Mouse (Mus musculus) hindbrain, embryonic 16.5 days (tissue): Measurements from ENCODE around the gene Ripk4. TPM values are rescaled to one million over a fixed set of nuclear protein-coding genes. Genes with fewer than 3 reads are reported as not detected.

ENCODE experiments used
- ATAC-seq: fragments of 200-750 bp; cut with Nextera tagmentation; 2 replicates; pipeline ENCODE4 v1.8.0; 2017; ENCODE audit warnings: moderate TSS enrichment, moderate library complexity
- H3K27ac ChIP-seq: fragments of 300-500 bp; sonication (generic); 2 replicates; pipeline ENCODE4 v1.5.1; 2014; ENCODE audit warnings: low read depth, mild to moderate bottlenecking, control low read depth, low read length, moderate library complexity
- H3K27me3 ChIP-seq: fragments of 300-500 bp; sonication (generic); replicated peaks from 2 replicates; pipeline ENCODE4 v1.6.1; 2014; ENCODE audit warnings: low read length; ENCODE audit not compliant: control insufficient read depth, insufficient read depth
- H3K36me3 ChIP-seq: fragments of 300-500 bp; sonication (generic); 2 replicates; pipeline ENCODE4 v1.6.1; 2014; ENCODE audit warnings: mild to moderate bottlenecking, low read length, moderate library complexity, mixed read lengths; ENCODE audit not compliant: control insufficient read depth, insufficient read depth
- H3K4me1 ChIP-seq: fragments of 300-500 bp; sonication (generic); 2 replicates; pipeline ENCODE4 v1.6.1; 2014; ENCODE audit warnings: low read depth, low read length; ENCODE audit not compliant: control insufficient read depth, insufficient read depth
- H3K4me2 ChIP-seq: fragments of 300-500 bp; sonication (generic); 2 replicates; pipeline ENCODE4 v1.6.1; 2014; ENCODE audit warnings: mild to moderate bottlenecking, low read length, control low read depth, moderate library complexity
- H3K4me3 ChIP-seq: fragments of 300-500 bp; sonication (generic); 2 replicates; pipeline ENCODE4 v1.5.1; 2014; ENCODE audit warnings: mild to moderate bottlenecking, low read length, control low read depth, moderate library complexity
- H3K9ac ChIP-seq: fragments of 300-500 bp; sonication (generic); 2 replicates; pipeline ENCODE4 v1.6.1; 2014; ENCODE audit warnings: low read depth, mild to moderate bottlenecking, control low read depth, low read length, moderate library complexity
- H3K9me3 ChIP-seq: fragments of 300-500 bp; sonication (generic); 2 replicates; pipeline ENCODE4 v1.6.1; 2014; ENCODE audit warnings: mild to moderate bottlenecking, low read length, moderate library complexity; ENCODE audit not compliant: control insufficient read depth
- WGBS: fragments of 180-500 bp; shearing (Covaris S2); extraction: QIAGEN DNeasy Blood & Tissue Kit; methylation state at CpG from one replicate; pipeline ENCODE4 v1.1.7; 2014; 5-methylcytosine and 5-hydroxymethylcytosine counted together
- polyA plus RNA-seq: library from polyadenylated mRNA; unstranded; fragments of >200 nt; fragmentation: Nextera tagmentation; extraction: Ambion mirVana; gene quantifications from 2 replicates; pipeline ENCODE4 v1.2.1, GENCODE M21; 2015

Gene Ripk4
- polyA plus RNA-seq: 0.85 and 0.93 TPM in 2 replicates

DNA sequence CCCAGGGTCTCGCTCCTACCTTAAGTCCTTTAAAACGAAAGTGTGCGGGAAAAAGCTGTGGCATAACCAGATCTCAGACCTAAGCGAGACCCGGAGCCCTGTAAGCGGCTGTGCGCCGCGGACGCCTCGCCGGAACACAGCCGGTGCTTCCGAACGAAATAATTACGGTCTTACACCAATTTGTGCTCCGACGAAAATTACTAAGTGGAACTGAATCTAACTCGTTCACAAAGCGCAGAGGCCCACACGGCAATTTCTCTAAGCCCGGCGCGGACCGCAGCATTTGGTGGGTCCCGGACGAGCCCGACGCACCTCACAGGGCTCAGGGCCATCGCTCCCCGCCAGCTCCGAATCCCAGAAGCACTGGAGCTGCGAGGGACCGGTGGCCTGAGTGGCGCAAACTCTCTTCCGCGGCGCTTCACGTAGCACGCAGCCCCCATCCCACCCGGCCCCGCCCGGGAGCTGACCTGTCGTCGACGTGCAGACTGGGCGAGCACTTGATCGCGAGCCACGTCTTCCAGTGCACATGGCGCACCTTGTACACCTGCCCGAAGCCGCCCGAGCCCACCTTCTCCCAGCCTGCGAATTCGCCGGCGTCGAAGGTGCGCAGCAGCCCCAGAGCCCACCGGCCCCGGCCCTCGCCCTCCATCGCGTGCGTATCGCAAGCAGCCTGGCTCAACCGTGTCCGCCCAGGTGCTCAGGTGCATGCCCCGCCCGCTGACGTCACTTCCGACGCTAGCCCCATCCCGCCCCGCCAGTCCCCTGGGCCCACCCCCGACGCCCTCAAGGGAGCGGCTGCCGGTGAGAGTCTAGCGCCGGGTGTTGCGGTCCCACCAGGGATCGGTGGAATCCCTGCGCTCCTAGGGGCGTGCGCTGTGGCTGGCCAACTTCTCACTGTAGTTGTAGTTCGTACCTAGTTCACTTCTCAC lies at the start of gene Ripk4:
TSS of gene Ripk4 (minus strand) at position 727 of the 929 bp plus-strand sequence.
- Histone ChIP-seq H3K9me3 (no peaks in the 10 kb centered on the region), H3K4me1 (peaks cover 12% of the 10 kb centered on the region), H3K27ac (no peak within 1 kb of the TSS), H3K4me2 (peak within 1 kb of the TSS; percentile 72), H3K27me3 (peaks cover 33% of the 10 kb centered on the region), H3K9ac (peak within 1 kb of the TSS; percentile 46), H3K36me3 (no peaks in the 10 kb centered on the region), H3K4me3 (peak within 1 kb of the TSS; percentile 46)
- no peak for ATAC-seq
- WGBS: under 1% methylated on average over 87 of the region's 88 CpGs

- ATAC-seq: no peak
- Histone ChIP-seq H3K4me1 (no peaks in the 10 kb centered on the region), H3K9me3 (no peaks in the 10 kb centered on the region), H3K27me3 (no peaks in the 10 kb centered on the region), H3K4me3 (no peak overlapping the region), H3K4me2 (no peak overlapping the region), H3K27ac (no peak overlapping the region), H3K36me3 (peaks cover 56% of the 10 kb centered on the region), H3K9ac (no peak overlapping the region)
- 96% methylated on average over 3 of the region's 3 CpGs for WGBS
Measured at GRCm38 (mm10) chr16:97808881-97809280, 45.3 kb upstream of the Ripk4 start.

GRCm38 (mm10) chr16:97805646-97806045 lies 42.1 kb upstream of the Ripk4 start:
- Histone ChIP-seq H3K4me3 (no peak overlapping the region), H3K27me3 (no peaks in the 10 kb centered on the region), H3K9ac (no peak overlapping the region), H3K27ac (no peak overlapping the region), H3K4me2 (no peak overlapping the region), H3K36me3 (peaks cover 54% of the 10 kb centered on the region), H3K4me1 (no peaks in the 10 kb centered on the region), H3K9me3 (no peaks in the 10 kb centered on the region)
- 98% methylated on average over 3 of the region's 3 CpGs for WGBS
- ATAC-seq: 0 out of 2 replicates have a peak, but pooled peaks have one; percentile 11

DNA sequence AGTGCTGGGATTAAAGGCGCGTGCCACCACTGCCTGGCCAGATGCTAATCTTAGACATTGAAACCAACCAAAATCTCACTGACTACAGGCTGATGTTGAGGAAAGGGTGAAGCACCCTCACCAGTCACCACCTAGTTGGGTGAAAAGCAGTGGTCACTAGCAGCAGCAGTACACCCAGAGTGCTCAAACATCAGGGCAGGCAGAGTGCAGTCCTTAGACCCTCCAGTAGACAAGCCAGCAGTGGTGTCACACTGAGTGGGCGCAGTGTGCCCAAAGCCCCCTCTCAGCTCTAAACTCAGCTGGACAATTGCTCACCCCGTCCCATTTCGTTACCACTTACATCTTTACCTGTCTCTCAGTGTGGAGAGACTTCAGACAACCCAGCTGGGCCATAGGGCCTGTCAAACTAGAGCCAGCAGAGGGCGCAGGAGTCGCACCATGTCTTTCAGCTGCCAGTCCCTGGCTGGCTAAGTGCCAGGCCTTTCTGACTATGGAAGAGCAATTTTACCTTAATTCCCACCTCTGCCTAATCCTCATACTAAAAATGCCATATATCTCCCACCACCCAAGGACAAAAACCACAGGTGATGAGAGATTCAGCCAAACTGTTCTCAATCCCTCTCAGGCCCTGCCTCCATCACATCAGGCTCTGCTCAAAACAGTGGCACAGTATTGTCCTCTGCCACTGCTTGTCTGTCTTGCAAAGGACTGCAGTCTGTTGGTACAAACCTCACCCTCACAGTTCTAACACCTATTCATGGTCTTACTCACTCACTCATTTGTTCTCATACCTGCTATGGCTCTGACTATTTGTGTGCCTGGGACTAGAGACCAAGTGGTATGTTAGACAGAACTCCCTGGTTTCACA lies 41.3 kb upstream of the Ripk4 start:
- H3K4me1 ChIP-seq: no peaks in the 10 kb centered on the region
- peak; percentile 74 for ATAC-seq
- H3K9me3 ChIP-seq: no peaks in the 10 kb centered on the region
- H3K36me3 ChIP-seq: peaks cover 52% of the 10 kb centered on the region
- no peak overlapping the region for H3K4me2 ChIP-seq
- H3K27me3 ChIP-seq: no peaks in the 10 kb centered on the region
- no peak overlapping the region for H3K27ac ChIP-seq
- H3K9ac ChIP-seq: no peak overlapping the region
- no peak overlapping the region for H3K4me3 ChIP-seq
- WGBS: 74% methylated on average over 7 of the region's 7 CpGs

DNA sequence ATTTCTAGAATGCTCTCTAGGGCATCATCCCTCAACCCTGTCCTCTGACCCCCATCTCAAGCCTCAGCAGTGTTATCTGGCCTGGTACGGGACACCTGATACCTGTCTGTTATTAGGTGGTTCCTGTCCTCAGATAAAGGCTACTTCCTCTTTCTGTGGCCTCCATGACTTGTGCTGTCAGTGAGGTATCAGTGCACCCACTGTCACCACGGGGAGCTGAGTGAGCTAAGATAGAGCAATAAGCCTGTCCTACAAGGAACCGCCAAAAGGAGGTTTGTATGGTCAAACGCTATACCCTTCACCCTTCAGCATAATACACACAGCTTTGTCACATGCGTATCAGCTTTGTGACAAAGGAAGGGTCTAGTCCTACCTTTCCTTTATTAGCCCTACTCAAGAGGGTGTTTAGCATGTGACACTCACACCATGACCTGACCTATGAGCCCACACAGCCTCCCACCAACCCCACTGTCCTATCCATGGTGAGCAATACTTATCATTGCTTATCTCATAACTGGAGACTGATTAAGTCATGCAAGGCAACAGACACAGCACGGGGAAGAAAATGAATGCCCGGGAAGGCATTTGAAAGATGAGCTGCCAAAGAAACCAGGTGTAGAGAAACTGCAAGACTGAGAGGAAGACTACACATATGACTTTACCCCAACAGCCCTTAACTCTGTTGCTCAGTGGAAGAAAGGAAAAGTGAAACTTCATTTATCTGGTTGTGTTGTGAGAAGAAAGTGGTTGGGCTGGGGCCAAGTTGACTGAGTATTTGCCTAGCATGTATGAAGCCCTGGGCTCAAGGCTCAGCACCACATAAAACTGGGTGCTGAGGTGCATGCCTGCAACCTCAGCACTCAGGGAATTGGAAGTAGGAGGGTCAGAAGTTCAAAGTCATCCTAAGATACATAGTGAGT lies 34.6 kb upstream of the Ripk4 start:
- no peak overlapping the region for H3K9ac ChIP-seq
- H3K4me2 ChIP-seq: no peak overlapping the region
- no peak for ATAC-seq
- peaks cover 47% of the 10 kb centered on the region for H3K36me3 ChIP-seq
- no peak overlapping the region for H3K27ac ChIP-seq
- H3K27me3 ChIP-seq: no peaks in the 10 kb centered on the region
- H3K9me3 ChIP-seq: no peaks in the 10 kb centered on the region
- H3K4me1 ChIP-seq: no peaks in the 10 kb centered on the region
- H3K4me3 ChIP-seq: no peak overlapping the region
- 96% methylated on average over 7 of the region's 7 CpGs for WGBS

DNA sequence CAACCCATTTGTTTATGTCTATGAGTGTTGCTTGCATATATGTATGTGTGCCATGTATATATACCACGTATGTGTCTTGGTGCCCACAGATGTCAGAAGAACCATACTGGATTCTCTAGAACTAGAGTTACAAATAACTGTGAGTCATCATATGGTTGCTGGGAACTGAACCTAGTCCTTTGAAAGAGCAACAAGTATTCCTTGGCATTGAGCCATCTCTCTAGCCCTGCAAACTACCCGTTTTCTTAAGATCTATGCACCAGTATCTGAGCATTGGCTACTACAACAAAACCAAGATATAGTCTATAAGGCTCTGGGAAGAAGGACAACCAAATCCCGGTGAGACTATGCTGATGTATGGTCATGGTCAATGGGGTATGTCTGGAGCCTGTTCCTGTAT lies 33.6 kb upstream of the Ripk4 start:
- H3K36me3 ChIP-seq: peaks cover 51% of the 10 kb centered on the region
- WGBS: 91% methylated on average over 3 of the region's 3 CpGs
- ATAC-seq: no peak

GRCm38 (mm10) chr16:97794256-97794655 lies 30.7 kb upstream of the Ripk4 start:
- H3K27ac ChIP-seq: no peak overlapping the region
- no peak overlapping the region for H3K9ac ChIP-seq
- no peaks in the 10 kb centered on the region for H3K9me3 ChIP-seq
- H3K36me3 ChIP-seq: peaks cover 44% of the 10 kb centered on the region
- H3K27me3 ChIP-seq: no peaks in the 10 kb centered on the region
- H3K4me1 ChIP-seq: no peaks in the 10 kb centered on the region
- no peak overlapping the region for H3K4me2 ChIP-seq
- WGBS: 96% methylated on average over 6 of the region's 6 CpGs
- H3K4me3 ChIP-seq: no peak overlapping the region
- no peak for ATAC-seq

More for the DNA sequence above, 33.6 kb upstream of the Ripk4 start:
- Histone ChIP-seq H3K4me1 (no peaks in the 10 kb centered on the region), H3K4me2 (no peak overlapping the region), H3K9me3 (no peaks in the 10 kb centered on the region), H3K9ac (no peak overlapping the region), H3K4me3 (no peak overlapping the region), H3K27me3 (no peaks in the 10 kb centered on the region), H3K27ac (no peak overlapping the region)

- ATAC-seq: no peak
- 88% methylated on average over 5 of the region's 5 CpGs for WGBS
- no peak overlapping the region for H3K4me3 ChIP-seq
- H3K9me3 ChIP-seq: 0 out of 2 replicates have a peak, but pooled peaks cover 2% of the 10 kb centered on the region
- no peak overlapping the region for H3K9ac ChIP-seq
- H3K27me3 ChIP-seq: no peaks in the 10 kb centered on the region
- H3K27ac ChIP-seq: no peak overlapping the region
- H3K4me2 ChIP-seq: no peak overlapping the region
- no peaks in the 10 kb centered on the region for H3K36me3 ChIP-seq
- peaks cover 3% of the 10 kb centered on the region; the same call in 1 of the 2 replicates for H3K4me1 ChIP-seq
Measured at GRCm38 (mm10) chr16:97783057-97783456, 19.5 kb upstream of the Ripk4 start.
